Mouse (Mus musculus): ENCODE measurements around the gene Zbtb4.

The Zbtb4 gene

DNA sequence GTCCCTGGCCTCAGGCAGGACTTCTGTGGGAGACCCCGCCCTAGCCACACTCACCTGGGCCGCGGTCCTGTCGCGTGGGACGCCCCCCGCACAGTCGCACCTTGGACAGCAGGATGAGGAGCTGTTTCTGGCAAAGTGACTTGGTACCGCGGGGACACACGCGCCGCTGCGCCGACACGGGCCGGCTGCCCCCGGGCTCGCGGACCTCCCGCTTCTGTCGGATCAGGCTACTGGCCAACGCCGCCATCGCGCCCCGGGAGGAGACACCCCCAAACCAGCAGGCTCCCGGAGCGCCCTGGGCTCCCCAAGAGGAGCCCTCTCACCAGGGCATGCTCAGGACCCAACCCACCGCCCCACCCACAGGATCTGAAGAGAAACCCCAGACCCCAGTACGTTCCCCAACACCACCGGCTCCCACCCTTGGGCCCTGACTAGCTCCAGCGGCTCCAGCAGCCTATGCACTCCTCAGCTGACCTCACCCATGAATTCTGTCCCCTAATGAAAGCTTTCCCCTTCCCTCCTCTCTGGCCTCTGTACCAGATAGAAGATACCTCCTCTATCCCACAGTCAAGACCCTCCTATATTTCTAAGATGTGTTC lies 35.8 kb downstream of the Zbtb4 start, which contains the start of gene Fgf11:
Fgf11 (minus strand) TSS at position 479 of the 599 bp plus-strand sequence.
- peak; percentile 28 to 52 for DNase-seq

DNA sequence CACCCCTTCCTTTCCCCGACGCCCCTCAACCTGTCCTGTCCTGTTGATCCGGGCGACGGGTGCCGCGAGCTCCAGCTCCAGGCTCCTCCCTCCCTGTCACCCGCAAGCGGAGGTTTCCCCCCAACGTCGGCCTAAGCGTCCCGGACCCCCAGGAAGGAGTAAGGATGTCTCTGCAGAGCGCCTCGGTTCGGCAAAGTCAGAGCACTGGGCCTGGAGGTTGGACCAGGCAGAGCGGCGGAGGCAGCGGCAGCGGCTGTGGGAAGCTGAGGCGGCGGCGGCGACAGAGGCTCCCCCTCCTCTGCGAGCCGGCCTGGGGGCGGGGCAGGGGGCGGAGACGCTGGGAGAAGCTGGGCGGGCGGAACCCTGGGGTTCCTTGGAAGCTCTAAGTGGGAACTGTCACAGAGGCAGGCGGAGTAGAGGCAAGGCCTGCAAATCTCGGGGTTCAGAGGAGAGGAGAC lies 37.0 kb downstream of the Zbtb4 start:
- peak; percentile 91 to 93 for DNase-seq

DNA sequence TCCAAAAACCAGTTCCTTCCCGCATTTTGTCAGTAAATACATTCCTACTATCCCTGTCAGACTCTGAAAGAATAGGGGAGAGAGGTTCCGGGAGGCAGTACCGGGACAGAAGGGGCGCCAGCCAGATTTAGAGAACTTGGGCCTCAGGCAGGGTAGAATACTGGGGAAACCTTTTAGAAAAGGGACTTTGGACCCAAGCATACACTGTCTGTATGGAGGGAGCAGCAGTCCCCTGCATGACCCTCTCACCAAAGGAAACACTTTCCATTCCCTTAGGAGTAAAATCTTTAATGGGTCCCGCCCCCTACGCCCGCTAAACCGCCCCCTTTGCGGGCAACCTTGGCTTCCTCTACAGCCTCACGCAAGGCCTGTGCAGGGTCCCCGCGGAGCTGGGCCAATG lies 37.6 kb downstream of the Zbtb4 start:
- DNase-seq = no peak

DNA sequence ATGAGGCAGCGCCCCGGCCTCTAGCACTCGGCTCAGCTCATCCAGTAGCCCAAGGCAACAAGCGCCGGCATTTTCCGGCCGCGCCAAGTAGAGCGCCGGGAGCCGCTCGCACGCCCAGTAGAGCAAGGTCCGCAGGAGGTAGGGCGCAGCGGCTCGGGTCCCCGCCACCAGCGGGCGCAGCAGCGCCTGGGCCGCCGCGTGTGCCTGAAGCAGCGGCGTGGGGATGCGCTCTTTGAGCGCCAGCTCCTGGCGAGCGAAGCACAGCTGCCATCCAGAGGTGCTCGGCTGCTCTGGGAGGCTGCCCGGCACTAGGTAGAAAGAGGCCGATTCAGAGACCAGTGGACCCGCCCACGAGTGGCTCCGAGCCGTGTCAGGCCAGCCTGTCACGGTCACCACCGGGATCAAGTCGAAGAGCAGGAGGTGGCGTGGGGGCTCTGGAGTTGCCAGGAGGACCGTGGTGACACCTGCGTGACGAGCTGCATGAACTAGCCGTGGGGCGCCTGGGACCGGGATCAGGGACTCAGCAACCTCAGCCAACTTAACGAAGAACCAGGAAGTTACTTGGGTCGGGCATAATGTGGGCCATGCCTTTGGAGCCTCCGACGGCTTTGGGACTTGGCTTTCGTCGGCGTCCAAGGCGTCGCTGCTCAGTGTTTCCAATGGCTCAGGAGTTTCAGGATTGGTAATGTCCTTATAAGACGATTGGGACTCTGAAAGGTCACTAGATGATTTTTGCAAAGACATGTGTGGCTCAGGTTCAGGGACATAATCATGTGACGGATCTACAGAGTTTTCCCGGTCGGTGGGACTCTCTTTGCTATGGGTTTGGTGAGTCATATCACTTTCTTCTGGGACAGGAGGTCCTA lies 38.3 kb downstream of the Zbtb4 start:
- DNase-seq = peak; percentile 83 to 90

DNA sequence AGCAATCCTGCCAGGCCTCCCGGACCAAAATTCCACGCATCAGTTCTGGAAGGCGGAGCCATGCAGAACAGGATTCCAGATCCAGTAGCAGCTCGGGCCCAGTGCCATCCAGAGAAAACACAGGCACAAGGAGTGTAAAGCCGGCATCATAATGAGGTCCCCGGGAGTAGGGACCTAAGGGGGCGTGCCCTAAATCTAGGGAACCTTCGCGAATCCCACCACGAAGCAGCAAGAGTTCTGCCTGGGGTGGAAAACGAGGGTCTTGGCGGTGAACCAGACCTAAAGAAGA lies 38.9 kb downstream of the Zbtb4 start:
- peak; percentile 37 to 60 for DNase-seq

DNA sequence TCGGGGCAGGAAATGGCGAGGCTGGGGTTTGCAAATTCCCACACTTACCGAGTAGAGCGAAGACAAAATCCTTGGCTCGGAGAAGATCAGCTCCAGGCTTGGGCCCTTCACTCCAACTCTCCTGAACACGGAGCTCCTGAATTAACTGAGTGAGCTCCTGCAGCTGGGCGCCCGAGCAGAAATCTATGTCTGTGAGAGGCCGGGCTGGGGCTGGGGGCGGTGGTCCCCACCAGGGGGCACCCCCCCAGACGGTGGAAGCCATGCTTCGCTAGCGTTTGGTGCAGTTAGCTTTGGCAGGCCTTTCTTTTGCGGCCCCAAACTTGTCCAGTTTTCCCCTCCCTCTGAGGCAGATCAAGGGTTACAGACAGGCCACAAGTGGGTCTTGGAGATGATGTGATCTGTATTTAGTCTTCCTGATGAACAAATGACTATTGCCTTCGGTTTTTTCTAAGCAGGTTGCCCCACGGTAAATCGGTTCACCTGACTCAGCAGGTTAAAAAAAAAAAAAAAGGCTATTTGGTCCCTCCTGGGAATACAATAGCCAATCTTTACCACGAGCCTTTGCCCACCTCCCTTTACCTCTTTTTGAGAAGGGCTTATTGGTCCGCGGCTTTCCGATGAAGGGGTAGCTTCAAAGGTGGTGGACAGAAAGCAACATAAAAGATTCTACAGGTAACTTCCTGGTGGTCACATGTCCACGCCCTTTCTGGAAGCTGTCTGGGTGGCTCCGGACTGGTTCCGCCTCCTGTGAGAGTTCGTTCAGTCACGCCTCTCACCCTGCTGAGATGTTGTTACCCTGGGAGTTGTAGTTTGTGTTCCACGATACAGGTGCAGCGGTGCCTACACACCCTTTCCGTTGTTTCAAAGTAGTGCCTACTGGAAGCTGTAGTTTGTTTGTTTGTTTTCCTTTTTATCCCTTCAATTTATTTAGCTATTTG lies 39.5 kb downstream of the Zbtb4 start, which contains the start of gene Tmem102:
Tmem102 (minus strand) TSS at position 653 of the 938 bp plus-strand sequence.
- peak; percentile 65 to 77 for DNase-seq

DNA sequence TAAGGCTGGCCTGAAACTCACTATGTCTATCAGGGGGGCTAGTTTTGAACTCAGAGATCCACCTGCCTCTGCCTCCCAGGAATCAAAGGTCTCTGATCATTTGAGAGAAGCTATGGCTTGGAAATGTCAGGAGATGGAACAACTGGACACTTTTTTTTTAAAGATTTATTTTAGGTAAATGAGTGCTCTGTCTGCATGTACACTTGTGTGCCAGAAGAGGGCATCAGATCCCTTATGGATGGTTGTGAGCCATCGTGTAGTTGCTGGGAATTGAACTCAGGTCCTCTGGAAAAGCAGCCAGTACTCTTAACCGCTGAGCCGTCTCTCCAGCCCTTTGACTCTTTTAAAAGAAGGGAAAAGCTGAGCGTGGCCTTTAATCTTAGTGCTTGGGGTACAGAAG lies 40.7 kb downstream of the Zbtb4 start:
- DNase-seq = no peak

DNA sequence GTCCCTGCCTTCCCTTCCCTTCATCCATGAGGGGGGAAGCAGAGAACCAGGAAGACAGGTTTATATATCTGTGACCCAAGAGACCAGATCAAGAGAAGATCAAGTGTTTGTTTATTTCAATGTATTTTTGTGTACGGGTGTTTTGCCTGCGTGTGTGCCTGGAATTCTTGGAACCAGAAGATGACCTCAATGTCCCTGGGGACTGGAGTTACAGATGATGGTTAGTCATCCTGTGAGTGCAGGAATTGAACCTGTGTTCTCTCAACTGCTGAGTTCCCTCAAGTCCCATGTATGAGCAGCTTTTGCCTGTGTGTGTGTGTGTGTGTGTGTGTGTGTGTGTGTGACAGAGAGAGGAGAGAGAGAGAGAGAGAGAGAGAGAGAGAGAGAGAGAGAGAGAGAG lies 41.9 kb downstream of the Zbtb4 start:
- no peak for DNase-seq

DNA sequence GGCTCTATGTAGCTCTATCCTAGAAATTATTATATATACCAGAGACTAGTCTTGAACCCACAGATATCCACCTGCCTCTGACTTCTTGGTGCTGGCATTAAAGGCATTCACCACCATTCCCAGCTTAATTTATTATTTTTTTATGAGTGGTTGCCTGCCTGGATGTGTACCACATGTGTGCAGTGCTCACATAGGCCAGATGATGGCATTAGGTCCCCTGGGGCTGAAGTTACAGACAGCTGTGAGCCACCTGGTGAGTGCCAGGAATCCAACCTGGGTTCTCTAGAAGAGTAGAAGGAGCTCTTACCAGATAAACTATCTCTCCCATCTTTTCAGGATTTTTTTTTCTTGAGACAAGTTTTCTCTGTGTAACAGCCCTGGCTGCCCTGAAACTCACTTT lies 44.6 kb downstream of the Zbtb4 start:
- DNase-seq = no peak

DNA sequence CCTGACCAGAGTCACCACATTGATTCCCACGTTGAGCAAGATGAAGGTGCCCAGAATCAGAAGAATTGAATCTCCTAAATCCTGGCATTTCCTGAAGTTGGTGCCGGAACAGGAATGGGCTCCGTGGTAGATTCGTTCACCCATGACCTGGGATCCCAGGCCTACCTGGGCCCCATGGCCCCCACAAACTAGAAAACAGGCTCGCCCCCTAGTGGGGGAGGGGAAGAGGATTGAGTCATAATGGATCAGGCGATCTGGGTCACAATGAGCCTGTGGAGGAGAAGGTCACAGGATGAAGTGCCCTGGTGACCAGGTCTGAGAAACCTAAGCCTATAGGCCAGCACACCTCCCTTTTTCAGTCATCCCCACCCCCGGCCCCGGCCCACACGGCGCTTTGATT lies 49.4 kb downstream of the Zbtb4 start, which contains the start of gene Gm39566:
Gm39566 (minus strand) TSS at position 144 of the 400 bp plus-strand sequence.
- DNase-seq = no peak

DNA sequence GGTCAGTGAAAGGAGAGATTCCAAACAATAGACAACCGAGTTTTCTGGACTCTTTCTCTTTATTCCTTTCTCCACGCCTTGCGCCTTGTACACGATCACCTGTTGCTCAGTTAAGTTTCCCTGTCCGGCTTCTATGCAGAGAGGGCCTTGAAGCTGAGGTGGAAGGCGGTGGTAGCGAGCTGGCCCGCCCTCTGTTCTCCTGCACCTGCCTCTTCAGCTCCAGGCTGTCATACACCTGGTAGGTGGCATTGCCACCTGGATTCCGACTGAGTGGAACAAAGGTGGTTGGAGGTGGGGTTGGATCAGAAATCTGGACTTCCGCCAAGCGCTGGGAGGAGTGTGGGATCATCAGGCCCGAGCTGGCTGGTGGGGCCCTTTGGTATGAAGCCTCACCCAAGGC lies 50.8 kb downstream of the Zbtb4 start:
- DNase-seq = no peak

DNA sequence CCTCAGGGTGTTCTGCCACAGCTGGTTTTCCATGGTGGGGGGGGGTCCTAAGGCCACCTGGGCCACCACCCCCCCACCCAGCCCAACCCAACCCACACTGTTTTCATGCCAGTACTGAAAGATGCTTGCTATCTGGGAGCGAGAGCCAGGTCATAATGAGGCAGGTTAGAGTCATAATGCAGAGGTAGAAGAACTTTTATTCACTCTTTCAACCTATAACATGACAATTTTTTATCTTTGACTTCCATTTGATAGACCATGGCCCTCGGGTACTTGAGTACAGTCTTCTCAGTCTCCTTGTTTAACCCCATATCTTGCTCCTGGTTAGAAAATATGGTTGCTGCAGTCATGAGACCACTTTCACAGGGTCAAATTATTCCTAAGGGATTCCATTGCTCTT lies 52.7 kb downstream of the Zbtb4 start, which contains the start of gene Spem2:
Spem2 (minus strand) TSS at position 101 of the 400 bp plus-strand sequence.
- no peak for DNase-seq

DNA sequence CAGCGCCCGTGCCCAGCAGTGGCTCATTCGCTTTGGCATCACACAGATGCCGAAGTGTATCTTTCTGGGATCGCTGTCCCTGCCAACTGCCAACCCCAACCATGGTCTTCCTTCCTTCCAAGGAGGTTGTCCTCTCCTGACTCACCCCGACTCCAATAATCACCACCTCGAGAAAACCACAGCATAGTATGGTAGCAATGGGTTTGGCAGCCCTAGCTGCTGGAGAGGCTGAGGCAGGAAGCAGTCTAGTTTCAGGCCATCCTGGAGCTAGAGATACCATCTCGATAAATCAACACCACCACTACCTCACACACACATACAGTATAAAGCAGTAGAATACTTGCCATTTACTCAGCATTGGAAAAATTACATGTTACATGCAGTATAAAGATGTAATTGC lies 53.2 kb downstream of the Zbtb4 start:
- no peak for DNase-seq

DNA sequence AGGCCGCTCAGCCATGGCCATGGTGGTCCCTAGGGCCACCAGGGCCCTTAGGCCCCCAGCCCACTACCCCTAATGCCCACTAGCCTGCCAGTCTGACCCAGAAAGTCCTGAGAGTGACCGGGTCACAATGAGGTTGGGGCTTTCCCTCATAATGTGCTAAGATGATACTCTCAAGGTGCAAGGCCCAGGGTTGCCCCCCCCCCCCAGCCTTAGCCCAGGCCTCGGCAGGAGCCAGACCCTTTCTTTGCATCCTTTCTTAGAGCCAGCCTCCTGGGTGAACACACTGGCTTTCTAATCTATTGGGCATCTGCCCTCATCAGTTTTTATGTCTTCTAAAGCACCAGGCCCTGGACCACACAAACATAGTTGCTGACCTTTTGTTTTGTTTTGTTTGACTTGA lies 56.4 kb downstream of the Zbtb4 start, which contains the start of gene Spem1:
Spem1 (minus strand) TSS at position 101 of the 400 bp plus-strand sequence.
- no peak for DNase-seq

DNA sequence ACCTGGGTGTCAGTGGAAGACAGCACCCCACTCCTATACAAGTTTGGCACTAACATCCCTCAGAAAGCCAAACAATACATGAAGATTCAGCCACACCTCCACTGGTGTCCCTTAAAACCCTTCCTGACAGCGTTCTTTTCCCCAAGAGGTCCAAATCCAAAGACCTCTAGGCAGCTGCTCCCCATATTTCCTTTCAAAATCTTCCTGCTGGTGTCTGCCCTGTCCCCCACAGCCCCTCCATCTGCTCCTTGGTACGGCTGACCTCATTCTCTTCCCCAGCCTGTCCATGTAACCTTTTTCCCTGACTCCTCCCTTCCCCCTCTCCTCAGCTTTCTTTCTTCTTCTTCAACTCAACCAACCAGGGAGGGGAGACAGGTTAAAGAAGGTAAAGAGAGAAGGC lies 57.7 kb downstream of the Zbtb4 start:
- DNase-seq = no peak

DNA sequence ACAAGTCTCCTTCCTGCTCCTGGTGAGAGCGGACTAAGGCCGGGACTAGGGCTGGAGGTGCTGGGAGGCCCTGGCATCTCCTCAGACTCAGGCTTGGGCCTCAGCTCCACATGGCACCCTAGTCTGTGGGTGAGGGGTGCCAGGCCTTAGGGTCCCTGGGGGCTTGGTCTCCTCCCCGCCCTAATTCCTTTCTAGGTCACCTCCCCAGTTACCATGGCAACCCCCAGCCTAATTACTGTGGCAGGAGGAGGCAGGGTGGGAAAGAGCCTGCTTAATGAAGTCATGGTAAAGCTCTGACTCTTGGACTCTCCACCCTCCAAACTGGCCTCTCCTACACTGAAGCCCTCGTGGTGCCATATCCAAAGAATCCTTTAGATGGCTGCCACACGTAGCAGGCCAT lies 63.1 kb downstream of the Zbtb4 start:
- peak in 1 of 2 experiments; percentile 35 for DNase-seq

DNA sequence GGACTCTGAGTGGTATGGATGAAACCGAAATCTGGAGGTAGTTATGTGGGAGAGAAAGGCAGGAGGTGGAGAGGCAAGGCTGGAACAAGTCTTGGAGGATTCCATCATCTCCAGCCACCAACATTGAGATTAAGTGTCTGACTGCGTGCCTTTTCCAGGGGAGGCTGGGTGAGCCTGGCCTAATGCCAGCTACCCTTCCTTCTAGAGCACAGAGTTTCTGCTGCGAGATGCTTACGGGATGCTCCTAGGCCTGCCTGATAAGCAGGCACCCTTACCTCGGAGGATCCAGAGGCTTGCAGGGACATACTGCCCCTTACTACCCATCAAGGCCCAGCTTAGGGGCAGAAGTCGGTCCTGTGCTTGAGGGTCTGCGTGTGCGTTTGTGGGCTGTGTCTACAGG lies 67.8 kb downstream of the Zbtb4 start:
- no peak for DNase-seq
